Mouse (Mus musculus) cerebellum, adult 2 months (tissue): Measurements from ENCODE around the gene Senp3.

ENCODE experiments used
- CTCF ChIP-seq: fragments of 200-500 bp; IDR thresholded peaks from 2 replicates; pipeline ENCODE4 v1.5.1; 2011; ENCODE audit warnings: low read depth, mild to moderate bottlenecking, control low read depth, low read length, moderate library complexity, borderline replicate concordance; ENCODE audit not compliant: insufficient read depth
- POLR2A ChIP-seq: fragments of 200-500 bp; IDR thresholded peaks from 2 replicates; pipeline ENCODE4 v1.6.1; 2011; ENCODE audit warnings: low read length, control low read depth, borderline replicate concordance; ENCODE audit not compliant: insufficient read depth

GRCm38 (mm10) chr11:69693421-69693965 is 11.6 kb upstream of the Senp3 start:
- TF ChIP-seq CTCF (no peak), POLR2A (no peak)
